Mouse (Mus musculus): ENCODE results near the gene Atp6v0a2.

DNA sequence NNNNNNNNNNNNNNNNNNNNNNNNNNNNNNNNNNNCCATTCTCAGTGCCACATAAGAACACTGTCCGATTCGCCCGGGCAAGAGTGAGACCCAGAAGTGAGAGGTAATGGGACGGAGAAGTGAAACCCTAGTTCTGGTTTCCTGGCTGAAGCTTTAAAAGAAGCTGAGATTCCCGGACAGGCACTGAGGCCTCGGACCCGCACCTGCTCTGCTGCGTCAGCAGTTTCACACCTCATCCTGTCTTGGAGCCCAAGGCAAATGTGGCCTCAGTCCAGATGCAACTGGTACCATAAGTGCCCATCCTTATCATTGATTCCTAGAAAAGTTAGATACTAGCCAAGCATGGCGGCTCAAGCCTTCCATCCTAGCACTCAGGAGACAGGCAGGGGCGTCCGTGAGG lies 3.3 kb downstream of the Atp6v0a2 start:
- TF ChIP-seq POLR2A (IDR thresholded peaks at IDR 0.05; ENCODE audit: control insufficient read depth, extremely low read depth, insufficient read depth, low read length, poor library complexity) (no peak), CTCF (IDR thresholded peaks at IDR 0.05; ENCODE audit: borderline replicate concordance, control insufficient read depth, extremely low read depth, insufficient read depth, low read length, poor library complexity) (no peak)

Measured in thymus, adult 2 months (tissue).